Mouse (Mus musculus) adrenal gland, postnatal 10 days (tissue): Measurements from ENCODE around the gene Nkain2. TPM values are rescaled to one million over a fixed set of nuclear protein-coding genes. Genes with fewer than 3 reads are reported as not detected.
"Not testable (repeated sequence)": the region's sequence is repeated elsewhere in the genome, so short reads cannot be mapped to it uniquely, and the experiment has no call there.

Source experiments
- DNase-seq: peaks from one replicate; pipeline ENCODE4 v3.0.0; 2021; ENCODE audit warnings: mixed read lengths
- total RNA-seq, 2 experiments: library from RNA; stranded (reverse); gene quantifications; 2 replicates each; pipeline ENCODE4 v1.2.3; 2021

Nkain2 gene
- total RNA-seq, 2 experiments from 2014 or later: 0.42 to 0.87 TPM

GRCm38 (mm10) chr10:32058251-32058650 lies 832.0 kb downstream of the Nkain2 start:
- DNase-seq: no peak

- DNase-seq: no peak
These were observed 837.5 kb downstream of the Nkain2 start for GRCm38 (mm10) chr10:32052546-32053295.

GRCm38 (mm10) chr10:32052045-32052444 lies 838.2 kb downstream of the Nkain2 start:
- DNase-seq: no peak

DNA sequence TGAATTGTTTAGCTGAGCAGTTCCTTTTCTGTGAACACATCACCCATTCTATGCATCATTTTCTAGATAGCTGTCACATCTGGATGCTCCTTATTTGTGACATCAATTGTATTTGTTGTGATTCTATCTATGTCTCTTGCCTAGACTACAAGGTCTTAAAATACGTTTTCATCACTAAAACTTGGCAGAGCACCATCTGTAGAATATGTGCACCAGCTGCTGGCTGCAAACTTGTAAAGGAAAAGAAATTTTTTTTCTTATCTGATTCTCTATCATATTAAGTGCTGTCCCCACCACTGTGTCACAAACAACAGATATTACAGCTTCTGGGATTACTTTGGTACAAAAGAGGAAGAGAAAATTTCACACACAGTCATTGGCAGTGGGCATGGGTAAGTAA lies 860.3 kb downstream of the Nkain2 start:
- DNase-seq: no peak

DNA sequence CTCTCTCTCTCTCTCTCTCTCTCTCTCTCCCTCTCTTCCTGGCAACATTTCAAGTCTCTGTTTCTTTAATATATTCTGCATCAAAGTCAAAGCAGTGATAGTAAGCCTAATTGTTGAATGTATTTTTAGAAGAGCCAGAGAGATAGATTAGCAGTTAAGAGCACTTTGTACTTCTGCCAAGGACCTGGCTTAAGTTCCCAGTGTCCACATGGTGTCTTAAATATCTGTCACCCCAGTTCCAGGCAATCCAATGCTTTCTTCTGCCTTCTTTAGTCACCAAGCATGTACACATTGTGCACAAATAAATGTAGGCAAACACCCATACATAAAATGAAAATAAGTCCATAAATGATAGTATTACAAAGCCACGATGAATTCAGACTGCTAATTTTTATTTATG lies 871.9 kb downstream of the Nkain2 start:
- DNase-seq: no peak

DNA sequence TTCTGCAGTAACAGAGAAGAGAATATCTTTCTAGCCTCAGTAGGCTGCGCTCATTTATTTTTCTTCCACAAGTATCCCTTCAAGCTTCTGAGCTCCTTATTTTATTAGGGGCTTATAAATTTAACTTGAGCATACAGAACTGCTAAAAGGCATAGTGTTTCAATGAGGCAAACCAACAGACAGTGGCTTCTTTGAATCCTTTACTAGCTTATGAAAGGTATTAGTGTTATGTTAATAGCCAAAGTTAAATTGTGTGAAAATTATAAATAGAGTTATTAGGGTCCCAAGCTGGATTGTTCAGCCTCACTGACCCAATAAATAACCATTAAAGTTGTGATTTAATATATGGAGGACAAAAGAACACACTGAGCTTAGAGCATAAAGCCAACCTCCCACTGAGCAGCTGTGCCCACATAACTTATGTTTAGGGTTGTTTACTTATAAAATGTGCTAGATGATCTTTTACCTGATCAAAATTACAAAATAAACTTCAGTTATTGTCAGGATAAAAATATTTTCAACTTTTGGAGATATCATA lies 889.0 kb downstream of the Nkain2 start:
- DNase-seq: no peak

DNA sequence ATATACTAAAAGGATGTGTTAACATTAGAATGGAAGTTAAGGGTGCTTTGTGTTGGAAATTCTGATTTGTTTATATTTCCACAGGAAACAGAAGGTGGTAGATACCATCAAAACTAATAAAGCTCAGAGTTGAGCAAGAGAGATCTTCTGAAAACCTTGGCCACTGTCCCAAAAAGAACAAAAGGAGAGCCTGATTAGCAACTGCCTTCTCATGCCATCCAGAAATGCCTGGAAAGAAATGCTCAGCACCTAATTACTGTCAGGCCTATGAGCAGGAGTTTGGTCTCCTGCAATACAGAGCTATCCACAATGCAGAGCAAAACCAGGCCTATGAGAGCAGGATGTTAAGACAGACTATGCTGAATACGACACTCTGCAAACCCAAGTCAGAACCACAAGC lies 897.1 kb downstream of the Nkain2 start:
- DNase-seq: no peak

GRCm38 (mm10) chr10:31978387-31978786 lies 911.9 kb downstream of the Nkain2 start:
- no peak for DNase-seq

DNA sequence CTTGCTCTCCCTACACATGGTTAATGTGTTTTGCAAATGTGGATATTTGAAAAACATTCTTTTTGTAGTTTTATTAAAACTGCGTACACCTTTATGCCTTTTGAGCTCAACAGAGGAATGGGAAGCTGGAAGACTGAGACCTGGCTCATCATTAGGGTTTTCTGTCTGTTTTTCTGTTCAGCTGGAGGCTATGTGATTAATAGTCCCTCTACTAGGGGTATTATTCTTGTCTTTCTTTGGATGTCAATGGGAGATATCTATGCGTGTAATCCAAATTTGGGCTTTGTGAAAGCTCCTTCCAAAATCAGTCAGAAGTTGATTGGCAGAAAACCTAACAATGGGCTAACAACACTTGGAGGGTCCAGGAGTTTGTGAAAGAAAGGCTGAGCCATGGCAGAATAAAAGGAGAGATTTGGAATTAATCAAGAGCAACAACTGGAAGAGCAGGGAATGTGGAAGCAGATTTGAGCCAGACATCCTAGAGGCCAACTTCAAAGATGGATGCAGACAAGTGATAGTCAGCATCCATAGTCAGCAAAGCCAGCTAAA lies 943.0 kb downstream of the Nkain2 start:
- DNase-seq: no peak

DNA sequence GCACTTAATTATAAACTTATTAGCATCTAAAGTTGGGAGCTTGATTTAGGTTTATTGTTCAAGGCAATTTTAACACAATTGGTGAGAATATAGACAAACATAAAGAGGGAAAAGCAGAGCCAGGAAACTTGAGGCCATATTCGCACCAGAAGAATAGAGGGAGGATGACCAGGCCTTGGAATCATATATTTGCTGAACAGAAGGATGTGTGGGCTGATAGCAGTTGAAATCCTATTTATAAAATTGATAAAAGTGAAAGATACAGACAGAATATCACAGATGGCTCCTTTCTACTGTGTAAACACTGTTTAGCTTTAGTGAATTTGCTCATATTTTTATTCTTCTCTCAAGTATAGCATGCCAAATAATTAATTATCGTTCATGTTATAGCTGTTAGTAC lies 958.3 kb downstream of the Nkain2 start:
- DNase-seq: no peak

DNA sequence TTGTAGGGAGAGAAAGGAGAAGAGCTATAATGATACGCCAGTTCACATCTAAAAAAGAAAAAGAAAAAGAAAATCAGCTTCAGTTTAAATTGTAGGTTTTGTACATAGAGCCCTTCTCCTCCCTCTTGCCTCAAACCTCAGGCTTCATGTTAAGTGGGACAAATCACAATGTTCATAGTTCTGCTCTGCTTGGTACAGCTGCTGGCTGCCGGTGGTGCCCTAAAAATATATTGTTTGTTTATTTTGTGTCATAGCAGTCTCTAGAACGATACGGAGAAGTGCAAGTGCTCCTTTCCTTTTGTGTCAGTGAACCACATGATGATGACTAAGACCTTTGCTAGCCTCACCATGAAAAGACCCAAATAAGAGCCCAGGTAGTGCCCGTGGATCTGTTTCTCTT lies 962.6 kb downstream of the Nkain2 start:
- no peak for DNase-seq

DNA sequence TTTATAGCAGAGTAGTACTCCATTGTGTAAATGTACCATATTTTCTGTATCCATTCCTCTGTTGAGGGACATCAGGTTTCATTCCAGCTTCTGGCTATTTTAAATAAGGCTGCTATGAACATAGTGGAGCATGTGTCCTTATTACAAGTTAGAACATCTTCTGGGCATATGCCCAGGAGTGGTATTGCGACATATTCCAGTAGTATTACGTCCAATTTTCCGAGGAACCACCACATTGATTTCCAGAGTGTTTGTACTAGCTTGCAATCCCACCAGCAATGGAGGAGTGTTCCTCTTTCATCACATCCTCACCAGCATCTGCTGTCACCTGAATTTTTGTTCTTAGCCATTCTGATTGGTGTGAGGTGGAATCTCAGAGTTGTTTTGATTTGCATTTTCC lies 969.4 kb downstream of the Nkain2 start:
- not testable (repeated sequence) for DNase-seq

DNA sequence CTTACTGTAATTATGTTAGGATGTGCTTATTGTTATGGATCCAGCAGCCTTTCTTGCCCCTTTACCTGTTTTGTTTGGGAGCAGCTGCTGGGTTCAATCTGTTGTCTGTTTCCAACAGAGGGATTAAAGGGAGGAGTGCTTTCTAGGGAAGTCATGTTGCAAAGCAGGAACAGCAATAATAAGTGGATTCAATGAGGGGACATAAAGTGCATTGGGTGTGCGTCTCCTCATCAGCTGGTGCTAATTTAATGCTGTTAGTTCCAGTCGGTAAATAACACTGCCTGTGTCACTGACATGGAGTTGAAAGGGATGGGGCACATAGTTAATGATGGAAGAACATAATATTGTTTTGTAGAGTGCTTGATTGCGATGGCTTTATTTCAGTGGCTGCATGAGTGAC lies 982.8 kb downstream of the Nkain2 start:
- DNase-seq: no peak

- DNase-seq: no peak
These were observed 990.8 kb downstream of the Nkain2 start for GRCm38 (mm10) chr10:31899501-31899900.

- DNase-seq: no peak
These were observed 1016.9 kb downstream of the Nkain2 start for GRCm38 (mm10) chr10:31873323-31873895.

DNA sequence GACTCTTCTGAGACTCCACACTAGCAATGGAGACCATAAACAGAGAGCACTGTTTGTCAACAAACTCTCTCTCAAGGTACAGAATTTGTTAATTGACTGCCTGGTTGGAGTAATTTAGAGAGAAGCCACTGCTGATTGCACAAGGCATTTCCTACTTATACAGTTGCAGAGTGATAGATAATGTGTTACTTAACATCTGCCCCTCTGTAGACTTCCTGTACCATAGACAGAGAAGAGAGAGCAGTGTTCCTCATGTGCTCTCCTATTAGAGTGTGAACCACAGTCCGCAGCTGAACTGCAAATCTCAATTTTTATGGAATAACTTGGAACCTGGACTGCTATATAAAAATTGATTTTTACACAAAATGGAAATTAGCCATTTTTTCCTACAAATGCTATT lies 1022.0 kb downstream of the Nkain2 start:
- DNase-seq: no peak

GRCm38 (mm10) chr10:31827041-31827440 lies 1063.2 kb downstream of the Nkain2 start:
- no peak for DNase-seq

GRCm38 (mm10) chr10:31812543-31812942 lies 1077.7 kb downstream of the Nkain2 start:
- no peak for DNase-seq

GRCm38 (mm10) chr10:31742443-31743057 lies 1147.7 kb downstream of the Nkain2 start:
- peak; percentile 76 for DNase-seq

GRCm38 (mm10) chr10:31728036-31728435 lies 1162.2 kb downstream of the Nkain2 start:
- DNase-seq: no peak

DNA sequence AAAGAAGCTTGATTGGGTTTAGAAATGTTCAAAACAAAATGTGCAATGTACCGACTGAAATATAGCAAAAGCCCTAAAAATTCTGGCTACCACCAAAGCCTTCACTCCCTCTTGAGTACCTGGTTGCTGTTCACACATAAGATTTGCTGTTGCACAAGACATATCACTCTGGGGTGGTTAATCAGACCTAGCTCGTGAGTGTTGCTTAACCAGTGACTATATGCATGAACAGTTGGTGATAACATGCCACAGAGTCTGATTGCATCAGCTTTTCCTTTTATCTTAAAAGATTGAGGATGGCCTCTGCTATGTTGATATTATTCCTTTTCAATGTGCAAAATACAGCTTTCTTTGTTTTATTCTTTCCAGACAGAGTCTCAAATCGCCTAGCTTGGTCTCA lies 1243.0 kb downstream of the Nkain2 start:
- no peak for DNase-seq

- no peak for DNase-seq
These were observed 1244.2 kb downstream of the Nkain2 start for GRCm38 (mm10) chr10:31646083-31646482.
